Mouse (Mus musculus) lung, adult 2 months (tissue): ENCODE measurements around the gene Cdkl1.

Experiments used
- CTCF ChIP-seq: fragments of 200-500 bp; IDR thresholded peaks from 2 replicates; pipeline ENCODE4 v1.5.1; 2011; ENCODE audit warnings: mild to moderate bottlenecking, low read length, control low read depth; ENCODE audit not compliant: insufficient read depth
- POLR2A ChIP-seq: fragments of 200-500 bp; IDR thresholded peaks from 2 replicates; pipeline ENCODE4 v1.6.1; 2011; ENCODE audit warnings: low read depth, mild to moderate bottlenecking, control low read depth, low read length, borderline replicate concordance; ENCODE audit errors: extremely low read depth

DNA sequence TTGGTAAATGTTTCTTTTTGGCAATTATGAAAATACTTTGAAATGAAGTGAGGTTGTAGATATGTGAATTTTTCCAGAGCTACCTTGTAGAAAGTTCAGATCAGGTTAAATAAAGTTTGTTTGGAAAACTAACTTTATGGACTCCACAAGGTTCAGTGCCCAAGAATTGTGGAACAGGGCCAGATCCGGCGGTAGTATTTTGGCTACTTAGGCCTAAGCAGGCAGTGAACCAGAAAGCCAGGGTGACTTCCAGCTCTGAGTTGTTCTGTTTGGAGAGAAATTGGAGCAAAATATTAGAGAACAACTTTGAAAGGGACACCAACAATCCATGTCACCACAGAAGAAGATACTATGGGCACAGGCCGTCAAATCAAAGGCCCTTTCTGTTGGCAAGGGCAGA, 5.2 kb upstream of the Cdkl1 start:
- TF ChIP-seq CTCF = no peak
- no peak for TF ChIP-seq POLR2A
